Mouse (Mus musculus): ENCODE results near the gene Mlip. TPM values are rescaled to one million over a fixed set of nuclear protein-coding genes. Genes with fewer than 3 reads are reported as not detected.

Gene Mlip
- polyA plus RNA-seq, 1 experiment = not detected

GRCm38 (mm10) chr9:77359278-77359973 lies 6.7 kb upstream of the Mlip start:
- H3K4me1 ChIP-seq (ENCODE audit: control insufficient read depth, insufficient read depth, low read length) = no peaks in the 10 kb centered on the region
- TF ChIP-seq CTCF (IDR thresholded peaks at IDR 0.05; ENCODE audit: low read depth, low read length) (no peak), POLR2A (IDR thresholded peaks at IDR 0.05; ENCODE audit: borderline replicate concordance, low read depth, low read length) (no peak)
- no peak overlapping the region for H3K27ac ChIP-seq (ENCODE audit: insufficient read depth, low read depth, low read length)
- no peak overlapping the region for H3K4me3 ChIP-seq (ENCODE audit: insufficient read depth, low read length)

- Histone ChIP-seq H3K4me3 (ENCODE audit: insufficient read depth, low read length) (no peak overlapping the region), H3K4me1 (ENCODE audit: control insufficient read depth, insufficient read depth, low read length) (no peaks in the 10 kb centered on the region), H3K27ac (ENCODE audit: insufficient read depth, low read depth, low read length) (no peak overlapping the region)
- no peak for TF ChIP-seq CTCF (IDR thresholded peaks at IDR 0.05; ENCODE audit: low read depth, low read length)
These were observed 1.2 kb upstream of the Mlip start for GRCm38 (mm10) chr9:77353942-77354341.

- Histone ChIP-seq H3K4me1 (ENCODE audit: control insufficient read depth, insufficient read depth, low read length) (no peaks in the 10 kb centered on the region), H3K4me3 (ENCODE audit: insufficient read depth, low read length) (no peak overlapping the region), H3K27ac (ENCODE audit: insufficient read depth, low read depth, low read length) (no peak overlapping the region)
- TF ChIP-seq CTCF (IDR thresholded peaks at IDR 0.05; ENCODE audit: low read depth, low read length) (no peak), POLR2A (IDR thresholded peaks at IDR 0.05; ENCODE audit: borderline replicate concordance, low read depth, low read length) (no peak)
These were observed 5.1 kb downstream of the Mlip start for GRCm38 (mm10) chr9:77347704-77348103.

- H3K4me3 ChIP-seq (ENCODE audit: insufficient read depth, low read length) = no peak overlapping the region
- H3K4me1 ChIP-seq (ENCODE audit: control insufficient read depth, insufficient read depth, low read length) = no peaks in the 10 kb centered on the region
- TF ChIP-seq POLR2A (IDR thresholded peaks at IDR 0.05; ENCODE audit: borderline replicate concordance, low read depth, low read length) (no peak), CTCF (IDR thresholded peaks at IDR 0.05; ENCODE audit: low read depth, low read length) (no peak)
- H3K27ac ChIP-seq (ENCODE audit: insufficient read depth, low read depth, low read length) = no peak overlapping the region
These were observed 8.5 kb downstream of the Mlip start for GRCm38 (mm10) chr9:77344318-77344717.

- no peak for TF ChIP-seq CTCF (IDR thresholded peaks at IDR 0.05; ENCODE audit: low read depth, low read length)
- no peak for TF ChIP-seq POLR2A (IDR thresholded peaks at IDR 0.05; ENCODE audit: borderline replicate concordance, low read depth, low read length)
- no peaks in the 10 kb centered on the region for H3K4me1 ChIP-seq (ENCODE audit: control insufficient read depth, insufficient read depth, low read length)
- no peak overlapping the region for H3K27ac ChIP-seq (ENCODE audit: insufficient read depth, low read depth, low read length)
- H3K4me3 ChIP-seq (ENCODE audit: insufficient read depth, low read length) = no peak overlapping the region
These were observed 12.5 kb downstream of the Mlip start for GRCm38 (mm10) chr9:77340159-77340862.

- no peak for TF ChIP-seq POLR2A (IDR thresholded peaks at IDR 0.05; ENCODE audit: borderline replicate concordance, low read depth, low read length)
- TF ChIP-seq CTCF (IDR thresholded peaks at IDR 0.05; ENCODE audit: low read depth, low read length) = no peak
- H3K27ac ChIP-seq (ENCODE audit: insufficient read depth, low read depth, low read length) = no peak overlapping the region
- no peak overlapping the region for H3K4me3 ChIP-seq (ENCODE audit: insufficient read depth, low read length)
- no peaks in the 10 kb centered on the region for H3K4me1 ChIP-seq (ENCODE audit: control insufficient read depth, insufficient read depth, low read length)
These were observed 13.1 kb downstream of the Mlip start for GRCm38 (mm10) chr9:77339571-77340148.

- Histone ChIP-seq H3K27ac (ENCODE audit: insufficient read depth, low read depth, low read length) (no peak overlapping the region), H3K4me3 (ENCODE audit: insufficient read depth, low read length) (no peak overlapping the region), H3K4me1 (ENCODE audit: control insufficient read depth, insufficient read depth, low read length) (no peaks in the 10 kb centered on the region)
- TF ChIP-seq POLR2A (IDR thresholded peaks at IDR 0.05; ENCODE audit: borderline replicate concordance, low read depth, low read length) = no peak
- no peak for TF ChIP-seq CTCF (IDR thresholded peaks at IDR 0.05; ENCODE audit: low read depth, low read length)
These were observed 17.4 kb downstream of the Mlip start for GRCm38 (mm10) chr9:77335370-77335769.

GRCm38 (mm10) chr9:77318346-77318745 lies 34.4 kb downstream of the Mlip start:
- TF ChIP-seq CTCF (IDR thresholded peaks at IDR 0.05; ENCODE audit: low read depth, low read length) (no peak), POLR2A (IDR thresholded peaks at IDR 0.05; ENCODE audit: borderline replicate concordance, low read depth, low read length) (no peak)
- H3K4me3 ChIP-seq (ENCODE audit: insufficient read depth, low read length) = no peak overlapping the region
- H3K27ac ChIP-seq (ENCODE audit: insufficient read depth, low read depth, low read length) = no peak overlapping the region
- H3K4me1 ChIP-seq (ENCODE audit: control insufficient read depth, insufficient read depth, low read length) = no peaks in the 10 kb centered on the region

GRCm38 (mm10) chr9:77310548-77310947 lies 42.2 kb downstream of the Mlip start:
- Histone ChIP-seq H3K4me1 (ENCODE audit: control insufficient read depth, insufficient read depth, low read length) (no peaks in the 10 kb centered on the region), H3K27ac (ENCODE audit: insufficient read depth, low read depth, low read length) (no peak overlapping the region), H3K4me3 (ENCODE audit: insufficient read depth, low read length) (no peak overlapping the region)
- no peak for TF ChIP-seq POLR2A (IDR thresholded peaks at IDR 0.05; ENCODE audit: borderline replicate concordance, low read depth, low read length)
- no peak for TF ChIP-seq CTCF (IDR thresholded peaks at IDR 0.05; ENCODE audit: low read depth, low read length)

GRCm38 (mm10) chr9:77305417-77305816 lies 47.4 kb downstream of the Mlip start:
- H3K4me1 ChIP-seq (ENCODE audit: control insufficient read depth, insufficient read depth, low read length) = no peaks in the 10 kb centered on the region
- no peak for TF ChIP-seq POLR2A (IDR thresholded peaks at IDR 0.05; ENCODE audit: borderline replicate concordance, low read depth, low read length)
- no peak overlapping the region for H3K4me3 ChIP-seq (ENCODE audit: insufficient read depth, low read length)
- H3K27ac ChIP-seq (ENCODE audit: insufficient read depth, low read depth, low read length) = no peak overlapping the region
